Mouse (Mus musculus) liver, adult 2 months (tissue): ENCODE measurements around the gene Myrip. TPM values are rescaled to one million over a fixed set of nuclear protein-coding genes. Genes with fewer than 3 reads are reported as not detected.

Source experiments
- DNase-seq: peaks from one replicate; pipeline ENCODE4 v3.0.0-alpha.2; 2011; ENCODE audit warnings: low read depth, low spot score; ENCODE audit errors: extremely low read depth
- H3K27ac ChIP-seq: fragments of 200-500 bp; replicated peaks from 2 replicates; pipeline ENCODE4 v1.5.1; 2012; ENCODE audit warnings: low read depth, mild to moderate bottlenecking, control low read depth, inconsistent platforms, low read length; ENCODE audit not compliant: insufficient read depth
- H3K27me3 ChIP-seq: fragments of 200-500 bp; 2 replicates; pipeline ENCODE4 v1.6.1; 2012; ENCODE audit warnings: mild to moderate bottlenecking, moderate library complexity, low read length, inconsistent platforms; ENCODE audit not compliant: control insufficient read depth, insufficient read depth
- H3K36me3 ChIP-seq: fragments of 200-500 bp; 2 replicates; pipeline ENCODE4 v1.6.1; 2012; ENCODE audit warnings: low read length, inconsistent platforms; ENCODE audit not compliant: control insufficient read depth, insufficient read depth
- H3K4me1 ChIP-seq: fragments of 200-500 bp; 2 replicates; pipeline ENCODE4 v1.6.1; 2011; ENCODE audit warnings: low read length; ENCODE audit not compliant: control insufficient read depth, insufficient read depth
- H3K4me3 ChIP-seq: fragments of 200-500 bp; 2 replicates; pipeline ENCODE4 v1.5.1; 2011; ENCODE audit warnings: low read depth, mild to moderate bottlenecking, control low read depth, low read length, moderate library complexity; ENCODE audit not compliant: insufficient read depth
- H3K79me2 ChIP-seq: fragments of 200-500 bp; 2 replicates; pipeline ENCODE4 v1.6.1; 2012; ENCODE audit warnings: inconsistent platforms, mild to moderate bottlenecking, low read length, moderate library complexity; ENCODE audit not compliant: control insufficient read depth, insufficient read depth
- H3K9ac ChIP-seq: fragments of 200-500 bp; 2 replicates; pipeline ENCODE4 v1.6.1; 2012; ENCODE audit warnings: low read depth, mild to moderate bottlenecking, control low read depth, inconsistent platforms, low read length
- CTCF ChIP-seq: fragments of 200-500 bp; IDR thresholded peaks from 2 replicates; pipeline ENCODE4 v1.5.1; 2011; ENCODE audit warnings: low read depth, low read length, control low read depth
- POLR2A ChIP-seq: fragments of 200-500 bp; IDR thresholded peaks from 2 replicates; pipeline ENCODE4 v1.6.1; 2011; ENCODE audit warnings: low read length, control low read depth; ENCODE audit not compliant: insufficient read depth; ENCODE audit errors: extremely low read depth
- WGBS: fragments of 180-500 bp; shearing (Covaris S2); methylation state at CpG from one replicate; pipeline ENCODE4 v1.1.7; 2018; 5-methylcytosine and 5-hydroxymethylcytosine counted together
- polyA plus RNA-seq: library from polyadenylated mRNA; depleted of rRNA; stranded (reverse); fragments of >200 nt; gene quantifications from 2 replicates; pipeline ENCODE4 v1.2.3, GENCODE M21; 2012
- total RNA-seq: library from RNA; depleted of rRNA; stranded (reverse); fragments of >200 nt; gene quantifications from 2 replicates; pipeline ENCODE4 v1.2.3, GENCODE M21; 2014

Gene Myrip
- total and polyA plus RNA-seq, 2 experiments: 0.09 to 0.28 TPM

DNA sequence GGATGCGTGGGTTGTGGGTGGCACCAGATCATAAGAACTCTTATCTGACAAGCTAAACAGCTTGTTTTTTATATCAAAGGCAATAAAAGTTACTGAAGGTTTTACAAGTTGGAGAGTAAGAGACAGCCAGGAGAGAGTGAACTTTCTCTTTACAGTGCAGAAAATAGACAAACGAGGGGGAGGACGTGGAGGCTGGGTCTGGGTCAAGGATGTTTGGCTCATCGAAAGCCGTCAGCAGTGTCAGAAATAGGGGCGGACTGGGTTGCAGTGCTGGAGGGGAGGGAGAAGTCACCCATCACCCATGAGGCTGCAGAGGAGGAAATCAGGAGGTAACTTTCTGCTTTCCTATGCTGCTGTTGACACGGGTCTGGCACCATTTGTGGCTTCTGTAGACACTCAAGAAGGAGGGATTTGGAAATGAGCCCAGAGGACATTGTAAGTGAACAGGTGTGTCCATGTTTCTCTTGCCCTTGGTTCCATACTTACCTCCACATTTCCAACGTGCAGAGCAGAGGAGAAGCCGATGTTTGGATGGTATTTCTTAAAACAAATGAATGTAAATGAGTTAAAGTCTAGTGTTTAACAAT lies 18.8 kb upstream of the Myrip start:
- Histone ChIP-seq H3K4me3 (no peak overlapping the region), H3K36me3 (no peaks in the 10 kb centered on the region), H3K79me2 (no peaks in the 10 kb centered on the region), H3K4me1 (no peaks in the 10 kb centered on the region), H3K27ac (no peak overlapping the region), H3K9ac (no peak overlapping the region), H3K27me3 (no peaks in the 10 kb centered on the region)
- TF ChIP-seq CTCF: no peak
- no peak for TF ChIP-seq POLR2A
- no peak for DNase-seq
- WGBS: 47% methylated on average over 9 of the region's 9 CpGs

DNA sequence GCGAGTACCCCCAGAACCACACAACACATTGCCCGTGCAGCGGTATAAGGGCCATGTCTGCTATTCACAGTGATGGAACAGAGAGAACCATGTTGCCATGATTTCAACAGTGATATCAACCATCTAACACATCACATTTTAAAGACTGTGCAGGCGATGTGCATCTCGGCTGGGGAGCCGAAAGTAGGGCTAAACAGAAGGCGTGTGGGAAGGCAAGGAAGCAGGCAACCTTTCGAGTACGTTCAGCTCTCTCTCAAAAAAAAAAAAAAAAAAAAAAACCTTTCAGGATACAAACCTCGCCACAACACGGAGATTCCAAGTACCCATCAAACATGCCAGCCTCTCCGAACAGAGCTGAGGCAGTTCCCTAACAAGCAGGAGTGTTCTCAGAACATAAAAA lies 17.8 kb upstream of the Myrip start:
- no peak overlapping the region for H3K9ac ChIP-seq
- no peaks in the 10 kb centered on the region for H3K4me1 ChIP-seq
- DNase-seq: no peak
- H3K27me3 ChIP-seq: no peaks in the 10 kb centered on the region
- H3K27ac ChIP-seq: no peak overlapping the region
- TF ChIP-seq CTCF: no peak
- WGBS: 87% methylated on average over 12 of the region's 12 CpGs
- H3K79me2 ChIP-seq: no peaks in the 10 kb centered on the region
- no peak overlapping the region for H3K4me3 ChIP-seq
- no peaks in the 10 kb centered on the region for H3K36me3 ChIP-seq

GRCm38 (mm10) chr9:120288011-120288410 lies 13.3 kb upstream of the Myrip start:
- DNase-seq: no peak
- TF ChIP-seq POLR2A: no peak
- no peak for TF ChIP-seq CTCF
- 51% methylated on average over 3 of the region's 3 CpGs for WGBS

GRCm38 (mm10) chr9:120290375-120290774 lies 10.9 kb upstream of the Myrip start:
- TF ChIP-seq POLR2A (no peak), CTCF (no peak)
- H3K79me2 ChIP-seq: no peaks in the 10 kb centered on the region
- no peaks in the 10 kb centered on the region for H3K36me3 ChIP-seq
- no peak overlapping the region for H3K4me3 ChIP-seq
- no peak for DNase-seq
- no peak overlapping the region for H3K9ac ChIP-seq
- H3K27ac ChIP-seq: no peak overlapping the region
- no peaks in the 10 kb centered on the region for H3K4me1 ChIP-seq
- no peaks in the 10 kb centered on the region for H3K27me3 ChIP-seq
- 91% methylated on average over 2 of the region's 2 CpGs for WGBS

More at GRCm38 (mm10) chr9:120288011-120288410, 13.3 kb upstream of the Myrip start:
- Histone ChIP-seq H3K36me3 (no peaks in the 10 kb centered on the region), H3K9ac (no peak overlapping the region), H3K4me3 (no peak overlapping the region), H3K79me2 (no peaks in the 10 kb centered on the region), H3K27me3 (no peaks in the 10 kb centered on the region), H3K27ac (no peak overlapping the region), H3K4me1 (no peaks in the 10 kb centered on the region)

DNA sequence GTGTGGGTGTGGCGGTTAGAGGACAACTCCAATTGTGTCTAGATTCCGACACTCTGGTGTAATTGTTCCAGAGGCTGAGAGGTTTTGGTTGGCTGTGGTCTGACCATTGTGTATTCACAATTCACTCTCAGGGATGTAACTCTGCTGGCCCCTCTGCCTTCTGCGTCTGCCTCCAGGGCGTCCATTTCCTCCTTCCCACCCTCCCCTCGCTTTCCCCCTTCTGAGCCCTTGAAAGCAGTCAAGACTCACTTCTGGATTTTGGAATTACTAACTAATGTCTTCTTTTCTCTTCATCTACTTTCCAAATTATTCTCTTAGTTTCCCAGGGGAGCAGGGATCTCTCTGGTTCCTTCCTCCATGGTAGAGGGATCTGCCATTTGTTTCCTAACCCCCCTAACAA lies 8.8 kb upstream of the Myrip start:
- 75% methylated on average over 5 of the region's 5 CpGs for WGBS
- H3K4me3 ChIP-seq: no peak overlapping the region
- TF ChIP-seq POLR2A (no peak), CTCF (no peak)
- H3K27ac ChIP-seq: no peak overlapping the region
- DNase-seq: no peak
- H3K9ac ChIP-seq: no peak overlapping the region
- H3K4me1 ChIP-seq: no peaks in the 10 kb centered on the region
- H3K27me3 ChIP-seq: no peaks in the 10 kb centered on the region
- H3K79me2 ChIP-seq: no peaks in the 10 kb centered on the region
- no peaks in the 10 kb centered on the region for H3K36me3 ChIP-seq

DNA sequence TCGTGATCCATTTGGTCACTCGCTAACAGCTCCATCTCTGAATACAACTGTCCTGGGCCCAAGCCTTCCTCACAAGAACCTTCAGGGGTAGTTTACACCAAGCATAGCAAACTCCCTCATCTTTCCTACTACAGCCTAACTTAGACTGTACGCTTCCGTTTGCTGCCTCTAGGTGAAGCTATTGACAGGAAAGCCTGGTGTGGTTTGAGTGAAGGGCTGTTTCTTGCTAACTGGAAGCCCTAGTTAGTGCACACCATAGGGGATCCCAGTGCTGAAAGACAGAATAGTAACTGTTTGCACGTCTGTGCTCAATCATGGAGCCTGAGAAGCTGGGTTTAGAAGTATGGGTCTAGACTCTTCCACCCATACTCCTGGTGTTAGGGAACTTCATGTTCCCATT lies 5.8 kb upstream of the Myrip start:
- Histone ChIP-seq H3K36me3 (no peaks in the 10 kb centered on the region), H3K79me2 (no peaks in the 10 kb centered on the region), H3K4me1 (no peaks in the 10 kb centered on the region), H3K9ac (no peak overlapping the region), H3K4me3 (no peak overlapping the region), H3K27ac (no peak overlapping the region), H3K27me3 (no peaks in the 10 kb centered on the region)
- WGBS: 84% methylated on average over 5 of the region's 5 CpGs
- DNase-seq: no peak
- TF ChIP-seq CTCF (no peak), POLR2A (no peak)
